Mouse (Mus musculus) megakaryocyte, embryonic 14.5 days (primary cell): ENCODE data around the gene Sh3d21.

ENCODE experiments used
- FLI1 ChIP-seq: IDR thresholded peaks from 2 replicates; pipeline ENCODE4 v1.6.1; 2012; ENCODE audit warnings: low read length, inconsistent platforms, mixed read lengths
- GATA1 ChIP-seq: IDR thresholded peaks from 3 replicates; pipeline ENCODE4 v1.6.1; 2012; ENCODE audit warnings: mixed read lengths, low read length, inconsistent platforms, borderline replicate concordance

- no peak for TF ChIP-seq GATA1
- no peak for TF ChIP-seq FLI1
Measured at GRCm38 (mm10) chr4:126119051-126119450, 44.2 kb downstream of the Sh3d21 start.
